Mouse (Mus musculus) neural tube, embryonic 15.5 days (tissue): Measurements from ENCODE around the gene Zfr. TPM values are rescaled to one million over a fixed set of nuclear protein-coding genes. Genes with fewer than 3 reads are reported as not detected.
"Not testable (repeated sequence)": the region's sequence is repeated elsewhere in the genome, so short reads cannot be mapped to it uniquely, and the experiment has no call there.

ENCODE experiments used
- ATAC-seq: fragments of 200-750 bp; cut with Nextera tagmentation; 2 replicates; pipeline ENCODE4 v1.8.0; 2017; ENCODE audit warnings: mild to moderate bottlenecking, moderate TSS enrichment, moderate library complexity; ENCODE audit not compliant: low FRiP score
- H3K27ac ChIP-seq: fragments of 300-500 bp; sonication (generic); replicated peaks from 2 replicates; pipeline ENCODE4 v1.5.1; 2015; ENCODE audit warnings: mild to moderate bottlenecking, inconsistent platforms
- H3K27me3 ChIP-seq: fragments of 300-500 bp; sonication (generic); replicated peaks from 2 replicates; pipeline ENCODE4 v1.6.1; 2015; ENCODE audit warnings: inconsistent platforms
- H3K36me3 ChIP-seq: fragments of 300-500 bp; sonication (generic); 2 replicates; pipeline ENCODE4 v1.6.1; 2015; ENCODE audit warnings: inconsistent platforms
- H3K4me1 ChIP-seq: fragments of 300-500 bp; sonication (generic); 2 replicates; pipeline ENCODE4 v1.6.1; 2015; ENCODE audit warnings: inconsistent platforms
- H3K4me2 ChIP-seq: fragments of 300-500 bp; sonication (generic); 2 replicates; pipeline ENCODE4 v1.6.1; 2015; ENCODE audit warnings: inconsistent platforms, mild to moderate bottlenecking, moderate library complexity
- H3K4me3 ChIP-seq: fragments of 300-500 bp; sonication (generic); replicated peaks from 2 replicates; pipeline ENCODE4 v1.5.1; 2015; ENCODE audit warnings: mild to moderate bottlenecking, inconsistent platforms
- H3K9ac ChIP-seq: fragments of 300-500 bp; sonication (generic); replicated peaks from 2 replicates; pipeline ENCODE4 v1.6.1; 2015; ENCODE audit warnings: mild to moderate bottlenecking, inconsistent platforms
- H3K9me3 ChIP-seq: fragments of 300-500 bp; sonication (generic); replicated peaks from 2 replicates; pipeline ENCODE4 v1.6.1; 2016; ENCODE audit warnings: inconsistent platforms
- WGBS: fragments of 180-500 bp; shearing (Covaris S2); methylation state at CpG from one replicate; pipeline ENCODE4 v1.1.7; 2015; ENCODE audit warnings: mixed read lengths; 5-methylcytosine and 5-hydroxymethylcytosine counted together
- polyA plus RNA-seq: library from polyadenylated mRNA; unstranded; fragments of >200 nt; fragmentation: Nextera tagmentation; extraction: Ambion mirVana; gene quantifications from 2 replicates; pipeline ENCODE4 v1.2.1, GENCODE M21; 2015

Gene Zfr
- polyA plus RNA-seq, 1 experiment from 2014 or later = 162 TPM

GRCm38 (mm10) chr15:12108922-12109321 is 8.7 kb upstream of the Zfr start:
- not testable (repeated sequence) for H3K36me3 ChIP-seq, H3K9me3 ChIP-seq, ATAC-seq, H3K4me1 ChIP-seq, H3K4me2 ChIP-seq, H3K27ac ChIP-seq, H3K27me3 ChIP-seq, H3K9ac ChIP-seq, H3K4me3 ChIP-seq
- 85% methylated on average over 3 of the region's 3 CpGs for WGBS

- Histone ChIP-seq H3K4me2 (no peak overlapping the region), H3K9ac (no peak overlapping the region), H3K36me3 (no peaks in the 10 kb centered on the region), H3K9me3 (no peaks in the 10 kb centered on the region), H3K27ac (no peak overlapping the region), H3K27me3 (no peaks in the 10 kb centered on the region), H3K4me1 (no peaks in the 10 kb centered on the region), H3K4me3 (no peak overlapping the region)
- WGBS = 83% methylated on average over 7 of the region's 7 CpGs
- no peak for ATAC-seq
Measured at GRCm38 (mm10) chr15:12111232-12111631, 6.4 kb upstream of the Zfr start.

- no peaks in the 10 kb centered on the region for H3K27me3 ChIP-seq
- WGBS = 63% methylated on average over 2 of the region's 2 CpGs
- H3K27ac ChIP-seq = no peak overlapping the region
- no peak overlapping the region for H3K4me2 ChIP-seq
- H3K4me3 ChIP-seq = no peak overlapping the region
- no peak for ATAC-seq
- H3K9me3 ChIP-seq = no peaks in the 10 kb centered on the region
- H3K36me3 ChIP-seq = no peaks in the 10 kb centered on the region
- peaks cover 6% of the 10 kb centered on the region for H3K4me1 ChIP-seq
- H3K9ac ChIP-seq = no peak overlapping the region
Measured at GRCm38 (mm10) chr15:12113411-12113810, 4.2 kb upstream of the Zfr start.

GRCm38 (mm10) chr15:12114546-12114945 is 3.1 kb upstream of the Zfr start:
- no peaks in the 10 kb centered on the region for H3K27me3 ChIP-seq
- peaks cover 10% of the 10 kb centered on the region for H3K4me1 ChIP-seq
- no peak for ATAC-seq
- H3K9me3 ChIP-seq = no peaks in the 10 kb centered on the region
- H3K27ac ChIP-seq = no peak overlapping the region
- H3K4me3 ChIP-seq = no peak overlapping the region
- WGBS = 78% methylated on average over 6 of the region's 6 CpGs
- no peaks in the 10 kb centered on the region for H3K36me3 ChIP-seq
- no peak overlapping the region for H3K4me2 ChIP-seq
- H3K9ac ChIP-seq = no peak overlapping the region

GRCm38 (mm10) chr15:12115722-12116230 is 1.9 kb upstream of the Zfr start:
- Histone ChIP-seq H3K4me1 (peaks cover 14% of the 10 kb centered on the region), H3K9me3 (no peaks in the 10 kb centered on the region), H3K36me3 (no peaks in the 10 kb centered on the region), H3K4me2 (no peak overlapping the region), H3K9ac (no peak overlapping the region), H3K4me3 (no peak overlapping the region), H3K27me3 (no peaks in the 10 kb centered on the region), H3K27ac (no peak overlapping the region)
- no peak for ATAC-seq
- WGBS = 34% methylated on average over 6 of the region's 6 CpGs

- Histone ChIP-seq H3K4me2 (peak overlapping the region; percentile 67), H3K4me1 (peaks cover 21% of the 10 kb centered on the region), H3K9ac (peak overlapping the region; percentile 94), H3K36me3 (no peaks in the 10 kb centered on the region), H3K27me3 (no peaks in the 10 kb centered on the region), H3K27ac (peak overlapping the region; percentile 92), H3K4me3 (peak overlapping the region; percentile 94), H3K9me3 (no peaks in the 10 kb centered on the region)
- under 1% methylated on average over 35 of the region's 43 CpGs for WGBS
- no peak; the same call in 1 of the 2 replicates for ATAC-seq
Measured at GRCm38 (mm10) chr15:12118093-12118431, 431 bp downstream of the Zfr start.

GRCm38 (mm10) chr15:12118432-12119128 is 949 bp downstream of the Zfr start:
- Histone ChIP-seq H3K4me3 (peak overlapping the region; percentile 94), H3K9me3 (no peaks in the 10 kb centered on the region), H3K27ac (peak overlapping the region; percentile 92), H3K4me2 (peak overlapping the region; percentile 67), H3K9ac (peak overlapping the region; percentile 94), H3K36me3 (no peaks in the 10 kb centered on the region), H3K4me1 (peaks cover 21% of the 10 kb centered on the region), H3K27me3 (no peaks in the 10 kb centered on the region)
- peak; percentile 49 for ATAC-seq
- WGBS = under 1% methylated on average over 60 of the region's 61 CpGs

- Histone ChIP-seq H3K9me3 (no peaks in the 10 kb centered on the region), H3K27ac (peak overlapping the region; percentile 92), H3K36me3 (no peaks in the 10 kb centered on the region), H3K4me3 (peak overlapping the region; percentile 94), H3K4me2 (peak overlapping the region; percentile 67), H3K9ac (peak overlapping the region; percentile 94), H3K4me1 (peaks cover 21% of the 10 kb centered on the region), H3K27me3 (no peaks in the 10 kb centered on the region)
- WGBS = 4% methylated on average over 7 of the region's 7 CpGs
- ATAC-seq = no peak
Measured at GRCm38 (mm10) chr15:12119129-12119466, 1.5 kb downstream of the Zfr start.

- WGBS = 94% methylated on average over 1 of the region's 1 CpGs
- H3K9ac ChIP-seq = no peak overlapping the region
Measured at GRCm38 (mm10) chr15:12124913-12125312, 7.3 kb downstream of the Zfr start.

GRCm38 (mm10) chr15:12130871-12131270 is 13.2 kb downstream of the Zfr start:
- not testable (repeated sequence) for H3K9ac ChIP-seq, H3K36me3 ChIP-seq, H3K27me3 ChIP-seq, H3K4me1 ChIP-seq, ATAC-seq, H3K9me3 ChIP-seq, H3K27ac ChIP-seq, H3K4me3 ChIP-seq, H3K4me2 ChIP-seq
- WGBS = 94% methylated on average over 3 of the region's 3 CpGs

More at GRCm38 (mm10) chr15:12124913-12125312, 7.3 kb downstream of the Zfr start:
- Histone ChIP-seq H3K27ac (no peak overlapping the region), H3K4me1 (peaks cover 11% of the 10 kb centered on the region), H3K4me3 (no peak overlapping the region), H3K4me2 (no peak overlapping the region), H3K36me3 (no peaks in the 10 kb centered on the region), H3K27me3 (no peaks in the 10 kb centered on the region), H3K9me3 (no peaks in the 10 kb centered on the region)
- no peak for ATAC-seq

- Histone ChIP-seq H3K27me3 (no peaks in the 10 kb centered on the region), H3K9me3 (no peaks in the 10 kb centered on the region), H3K27ac (no peak overlapping the region; the same call in 1 of the 2 replicates), H3K36me3 (0 out of 2 replicates have a peak, but pooled peaks cover 6% of the 10 kb centered on the region), H3K4me1 (peaks cover 3% of the 10 kb centered on the region; the same call in 1 of the 2 replicates), H3K9ac (no peak overlapping the region), H3K4me2 (no peak overlapping the region), H3K4me3 (no peak overlapping the region)
- ATAC-seq = no peak
- whole genome bisulfite sequencing = 81% methylated on average over 1 of the region's 1 CpGs
Measured at GRCm38 (mm10) chr15:12134546-12134945, 16.9 kb downstream of the Zfr start.

GRCm38 (mm10) chr15:12135368-12135767 is 17.7 kb downstream of the Zfr start:
- WGBS = 17% methylated on average over 3 of the region's 3 CpGs
- H3K36me3 ChIP-seq = peaks cover 8% of the 10 kb centered on the region; the same call in 1 of the 2 replicates
- ATAC-seq = no peak

More at GRCm38 (mm10) chr15:12135368-12135767, 17.7 kb downstream of the Zfr start:
- no peak overlapping the region for H3K4me2 ChIP-seq
- H3K9me3 ChIP-seq = no peaks in the 10 kb centered on the region
- peaks cover 3% of the 10 kb centered on the region; the same call in 1 of the 2 replicates for H3K4me1 ChIP-seq
- H3K27me3 ChIP-seq = no peaks in the 10 kb centered on the region
- H3K9ac ChIP-seq = no peak overlapping the region
- no peak overlapping the region for H3K27ac ChIP-seq
- H3K4me3 ChIP-seq = no peak overlapping the region
